Mouse (Mus musculus) limb, embryonic 14.5 days (tissue): ENCODE measurements around the gene Rbm17. TPM values are rescaled to one million over a fixed set of nuclear protein-coding genes. Genes with fewer than 3 reads are reported as not detected.

ENCODE experiments used
- ATAC-seq: fragments of 200-750 bp; cut with Nextera tagmentation; 2 replicates; pipeline ENCODE4 v1.8.0; 2017; ENCODE audit warnings: low read depth, moderate number of reproducible peaks, moderate TSS enrichment; ENCODE audit not compliant: low FRiP score
- DNase-seq: peaks from one replicate; pipeline ENCODE4 v3.0.0-alpha.2; 2015; ENCODE audit warnings: low spot score
- H3K27ac ChIP-seq: fragments of 300-500 bp; sonication (generic); replicated peaks from 2 replicates; pipeline ENCODE4 v1.5.1; 2014; ENCODE audit warnings: low read depth, mild to moderate bottlenecking, low read length, moderate library complexity, mixed read lengths
- H3K27me3 ChIP-seq: fragments of 300-500 bp; sonication (generic); 2 replicates; pipeline ENCODE4 v1.6.1; 2014; ENCODE audit warnings: low read length, mixed read lengths; ENCODE audit not compliant: control insufficient read depth, insufficient read depth
- H3K36me3 ChIP-seq: fragments of 300-500 bp; sonication (generic); 2 replicates; pipeline ENCODE4 v1.6.1; 2014; ENCODE audit warnings: mild to moderate bottlenecking, low read length, moderate library complexity, mixed read lengths; ENCODE audit not compliant: control insufficient read depth, insufficient read depth
- H3K4me1 ChIP-seq: fragments of 300-500 bp; sonication (generic); 2 replicates; pipeline ENCODE4 v1.6.1; 2014; ENCODE audit warnings: antibody characterized with exemption, low read length, mixed read lengths; ENCODE audit not compliant: control insufficient read depth, insufficient read depth
- H3K4me2 ChIP-seq: fragments of 300-500 bp; sonication (generic); replicated peaks from 2 replicates; pipeline ENCODE4 v1.6.1; 2014; ENCODE audit warnings: low read depth, mild to moderate bottlenecking, low read length, moderate library complexity; ENCODE audit not compliant: severe bottlenecking
- H3K4me3 ChIP-seq: fragments of 300-500 bp; sonication (generic); replicated peaks from 2 replicates; pipeline ENCODE4 v1.5.1; 2014; ENCODE audit warnings: low read length
- H3K9ac ChIP-seq: fragments of 300-500 bp; sonication (generic); 2 replicates; pipeline ENCODE4 v1.6.1; 2014; ENCODE audit warnings: mild to moderate bottlenecking, low read depth, low read length, moderate library complexity; ENCODE audit not compliant: severe bottlenecking
- H3K9me3 ChIP-seq: fragments of 300-500 bp; sonication (generic); 2 replicates; pipeline ENCODE4 v1.6.1; 2016; ENCODE audit warnings: low read length; ENCODE audit not compliant: control insufficient read depth
- POLR2A ChIP-seq: fragments of 200-500 bp; IDR thresholded peaks from 2 replicates; pipeline ENCODE4 v1.8.0; 2012; ENCODE audit warnings: inconsistent platforms, mild to moderate bottlenecking, moderate library complexity, borderline replicate concordance; ENCODE audit not compliant: insufficient read depth, insufficient read length; ENCODE audit errors: extremely low read depth
- WGBS: fragments of 180-500 bp; shearing (Covaris S2); extraction: QIAGEN DNeasy Blood & Tissue Kit; methylation state at CpG from one replicate; pipeline ENCODE4 v1.1.7; 2014; 5-methylcytosine and 5-hydroxymethylcytosine counted together
- polyA plus RNA-seq, 2 experiments: library from polyadenylated mRNA; depleted of rRNA in 1 of 2; stranded (reverse) in 1 of 2; unstranded in 1 of 2; fragments of >200 nt; fragmentation: Nextera tagmentation in 1 of 2; extraction: Ambion mirVana in 1 of 2; gene quantifications; 2 replicates each; pipeline versions ENCODE4 v1.2.1 to v1.2.3; 2012 to 2014

Gene Rbm17
- 118 and 202 TPM in 2 replicates for polyA plus RNA-seq (2012; rRNA removed)
- 141 and 145 TPM in 2 replicates for polyA plus RNA-seq (2014; fragmentation: Nextera tagmentation; extraction: Ambion mirVana)

DNA sequence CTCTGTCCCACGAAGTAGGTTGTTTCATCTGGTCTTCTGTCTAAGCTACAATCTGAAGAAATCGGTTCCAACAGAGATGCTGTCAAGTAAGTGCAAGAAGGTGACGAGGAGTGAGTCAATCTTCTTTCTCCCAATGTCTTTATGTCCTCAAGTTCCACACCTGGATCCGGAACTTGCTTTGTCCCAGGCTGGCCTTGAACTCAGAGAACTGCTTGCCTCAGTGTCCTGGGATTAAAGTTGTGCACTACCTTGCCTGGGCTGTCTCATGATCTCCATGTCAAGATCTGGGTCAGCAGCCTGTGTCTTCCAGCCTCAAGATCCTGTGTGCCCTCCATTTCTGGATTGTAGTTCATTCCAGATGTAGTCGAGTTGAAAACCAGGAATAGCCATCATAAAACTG is at the start of gene Rbm17:
Rbm17 (minus strand) TSS at position 101 of the 400 bp plus-strand sequence.
- Histone ChIP-seq H3K4me3 (peak within 1 kb of the TSS; percentile 87), H3K36me3 (peaks cover 16% of the 10 kb centered on the region), H3K27ac (peak within 1 kb of the TSS; percentile 65), H3K27me3 (no peaks in the 10 kb centered on the region), H3K4me1 (peaks cover 10% of the 10 kb centered on the region), H3K4me2 (peak within 1 kb of the TSS; percentile 56; the same call in 1 of the 2 replicates), H3K9ac (peak within 1 kb of the TSS; percentile 97), H3K9me3 (no peaks in the 10 kb centered on the region)
- no peak for ATAC-seq
- no peak for TF ChIP-seq POLR2A
- WGBS: 85% methylated on average over 5 of the region's 5 CpGs
- no peak for DNase-seq

DNA sequence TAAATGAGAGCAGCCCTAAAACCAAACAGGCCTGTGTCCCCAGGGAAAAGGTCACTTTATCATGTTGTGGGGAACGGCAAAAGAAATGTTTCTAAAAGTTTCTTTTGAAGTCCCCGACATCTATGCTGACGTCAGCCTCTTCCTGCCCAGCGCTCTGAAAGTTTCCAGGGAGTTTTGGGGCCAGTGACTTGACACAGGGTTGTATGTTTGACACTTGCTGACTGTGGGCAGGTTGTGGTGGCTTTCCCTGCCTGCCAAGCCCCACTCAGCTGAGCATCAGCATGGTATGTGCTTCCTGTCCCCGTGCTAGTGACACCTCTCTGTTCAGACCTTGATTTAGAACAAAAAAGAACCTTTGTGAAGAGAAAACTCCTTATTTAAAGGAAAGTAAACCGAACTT is 49.4 kb upstream of the Rbm17 start:
- Histone ChIP-seq H3K9ac (no peak overlapping the region), H3K4me3 (no peak overlapping the region), H3K27me3 (no peaks in the 10 kb centered on the region), H3K9me3 (no peaks in the 10 kb centered on the region), H3K4me1 (no peaks in the 10 kb centered on the region), H3K27ac (no peak overlapping the region), H3K4me2 (no peak overlapping the region), H3K36me3 (no peaks in the 10 kb centered on the region)
- no peak for TF ChIP-seq POLR2A
- DNase-seq: no peak
- WGBS: 51% methylated on average over 6 of the region's 6 CpGs
- ATAC-seq: no peak

- H3K4me3 ChIP-seq: no peak overlapping the region
- H3K9ac ChIP-seq: no peak overlapping the region
- no peaks in the 10 kb centered on the region for H3K36me3 ChIP-seq
- H3K9me3 ChIP-seq: no peaks in the 10 kb centered on the region
- no peak overlapping the region for H3K27ac ChIP-seq
- no peak for TF ChIP-seq POLR2A
- no peaks in the 10 kb centered on the region for H3K4me1 ChIP-seq
- DNase-seq: no peak
- H3K4me2 ChIP-seq: no peak overlapping the region
- no peaks in the 10 kb centered on the region for H3K27me3 ChIP-seq
- ATAC-seq: no peak
- 76% methylated on average over 2 of the region's 2 CpGs for WGBS
These were observed 48.8 kb upstream of the Rbm17 start for GRCm38 (mm10) chr2:11652780-11653179.

- no peaks in the 10 kb centered on the region for H3K36me3 ChIP-seq
- ATAC-seq (no peak), DNase-seq (no peak)
- no peak for TF ChIP-seq POLR2A
- no peaks in the 10 kb centered on the region for H3K9me3 ChIP-seq
- no peak overlapping the region for H3K4me3 ChIP-seq
- no peaks in the 10 kb centered on the region for H3K27me3 ChIP-seq
- no peak overlapping the region for H3K9ac ChIP-seq
- no peak overlapping the region for H3K27ac ChIP-seq
- H3K4me1 ChIP-seq: no peaks in the 10 kb centered on the region
- H3K4me2 ChIP-seq: no peak overlapping the region
- 88% methylated on average over 3 of the region's 3 CpGs for WGBS
These were observed 48.2 kb upstream of the Rbm17 start for GRCm38 (mm10) chr2:11652196-11652595.

- WGBS: 53% methylated on average over 3 of the region's 3 CpGs
- Histone ChIP-seq H3K36me3 (no peaks in the 10 kb centered on the region), H3K4me1 (no peaks in the 10 kb centered on the region), H3K4me2 (no peak overlapping the region), H3K27me3 (no peaks in the 10 kb centered on the region), H3K4me3 (no peak overlapping the region), H3K9ac (no peak overlapping the region), H3K27ac (no peak overlapping the region), H3K9me3 (no peaks in the 10 kb centered on the region)
- ATAC-seq (no peak), DNase-seq (no peak)
- no peak for TF ChIP-seq POLR2A
These were observed 47.5 kb upstream of the Rbm17 start for GRCm38 (mm10) chr2:11651476-11651875.

- WGBS: 85% methylated on average over 2 of the region's 2 CpGs
- ATAC-seq: no peak
These were observed 41.3 kb upstream of the Rbm17 start for GRCm38 (mm10) chr2:11645297-11645696.

More at GRCm38 (mm10) chr2:11645297-11645696, 41.3 kb upstream of the Rbm17 start:
- no peaks in the 10 kb centered on the region for H3K27me3 ChIP-seq
- no peak overlapping the region for H3K9ac ChIP-seq
- no peak for TF ChIP-seq POLR2A
- H3K9me3 ChIP-seq: no peaks in the 10 kb centered on the region
- no peak overlapping the region for H3K4me2 ChIP-seq
- H3K4me3 ChIP-seq: no peak overlapping the region
- no peak for DNase-seq
- no peak overlapping the region for H3K27ac ChIP-seq
- H3K4me1 ChIP-seq: no peaks in the 10 kb centered on the region
- no peaks in the 10 kb centered on the region for H3K36me3 ChIP-seq
